Mouse (Mus musculus): ENCODE data around the gene Lrr1.
"Not testable (repeated sequence)": the region's sequence is repeated elsewhere in the genome, so short reads cannot be mapped to it uniquely, and the experiment has no call there.

Lrr1 gene

DNA sequence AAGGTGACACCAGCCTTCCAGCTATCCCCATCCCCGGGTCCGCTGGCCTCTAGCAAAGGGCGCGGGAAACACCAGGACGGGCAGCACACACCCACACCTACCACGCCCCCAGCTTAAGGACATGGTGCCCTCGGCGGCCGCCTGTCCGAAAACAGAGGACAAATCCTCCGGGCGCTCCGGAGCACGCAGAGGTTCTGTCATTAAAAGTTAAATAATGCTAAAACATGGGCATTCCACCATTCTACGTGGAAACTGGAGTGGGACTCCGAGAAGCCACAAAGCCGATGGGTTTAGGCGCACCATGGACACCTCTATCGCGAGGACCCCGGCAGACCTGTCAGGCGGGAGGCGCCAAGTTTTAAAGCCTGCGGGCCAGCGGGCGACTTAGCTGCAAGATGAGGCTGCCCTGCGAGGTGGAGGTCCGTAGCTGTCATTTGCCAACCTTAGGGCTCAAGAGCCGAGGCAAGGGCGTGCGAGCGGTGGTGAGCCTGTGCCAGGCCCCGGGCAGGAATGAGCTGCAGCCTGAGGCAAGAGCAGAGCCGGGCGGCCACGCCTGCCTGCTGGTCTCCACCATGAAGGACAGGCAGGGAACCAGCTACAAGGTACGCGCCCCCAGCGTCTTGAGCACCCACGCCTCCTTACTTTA is at the start of gene Lrr1:
Gene Lrr1 (plus strand): TSS at position 354 of the 646 bp plus-strand sequence.
- peak; percentile 86 for DNase-seq

DNA sequence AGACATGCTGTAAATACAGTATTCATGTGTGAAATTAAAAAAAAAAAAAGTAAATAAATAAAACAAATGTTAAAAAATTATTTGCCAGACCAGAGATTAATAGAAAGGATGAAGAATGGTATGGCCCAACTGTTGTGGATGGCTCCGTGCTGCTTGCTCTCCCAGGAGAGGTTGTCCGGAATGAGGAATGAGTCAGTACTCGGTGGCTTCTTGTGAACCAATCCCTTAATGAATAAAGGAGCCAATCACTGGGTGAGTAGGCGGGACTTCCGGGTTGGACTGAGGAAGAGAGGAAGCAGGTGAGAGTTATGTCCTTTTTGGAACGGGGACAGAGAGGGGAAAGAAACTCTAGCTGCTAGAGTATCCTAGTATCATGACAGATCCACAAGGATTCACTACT is 48.7 kb upstream of the Lrr1 start:
- DNase-seq: no peak

DNA sequence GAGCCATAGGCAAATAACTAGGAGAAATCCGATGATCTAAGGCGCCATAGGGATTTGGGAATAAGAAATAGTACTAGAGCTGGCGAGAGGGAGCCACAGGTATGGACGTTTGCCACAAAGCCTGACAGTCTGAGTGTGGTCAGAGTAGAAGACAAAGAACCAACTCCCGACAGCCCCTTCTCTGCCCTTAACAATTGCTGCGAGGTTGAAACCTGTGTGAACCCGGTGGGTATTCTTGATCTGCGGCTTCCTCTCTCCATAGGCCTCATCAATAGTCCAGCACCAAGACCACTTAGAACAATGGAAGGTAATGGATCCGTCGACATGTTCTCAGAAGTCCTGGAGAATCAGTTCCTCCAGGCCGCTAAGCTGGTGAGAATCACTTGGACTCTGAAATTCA is 45.8 kb upstream of the Lrr1 start:
- DNase-seq: no peak

DNA sequence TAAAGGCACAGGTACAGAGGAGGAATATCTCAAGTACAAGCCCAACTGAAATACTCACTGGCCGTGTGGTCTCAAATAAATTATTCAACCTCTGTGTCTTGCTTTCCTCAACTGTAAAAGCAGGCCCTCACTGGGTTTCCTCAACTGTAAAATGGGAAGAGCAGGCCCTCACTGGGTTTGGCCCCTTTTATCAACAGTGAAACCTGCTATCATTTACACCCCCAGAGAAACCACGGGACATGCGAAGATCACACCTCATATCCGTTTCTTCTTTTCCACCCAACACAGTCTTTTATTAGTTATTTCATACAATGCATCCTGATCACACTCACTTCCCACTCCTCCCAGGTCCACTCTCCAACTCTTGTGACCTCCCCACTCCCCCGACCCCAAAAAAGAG is 43.5 kb upstream of the Lrr1 start:
- DNase-seq: no peak

DNA sequence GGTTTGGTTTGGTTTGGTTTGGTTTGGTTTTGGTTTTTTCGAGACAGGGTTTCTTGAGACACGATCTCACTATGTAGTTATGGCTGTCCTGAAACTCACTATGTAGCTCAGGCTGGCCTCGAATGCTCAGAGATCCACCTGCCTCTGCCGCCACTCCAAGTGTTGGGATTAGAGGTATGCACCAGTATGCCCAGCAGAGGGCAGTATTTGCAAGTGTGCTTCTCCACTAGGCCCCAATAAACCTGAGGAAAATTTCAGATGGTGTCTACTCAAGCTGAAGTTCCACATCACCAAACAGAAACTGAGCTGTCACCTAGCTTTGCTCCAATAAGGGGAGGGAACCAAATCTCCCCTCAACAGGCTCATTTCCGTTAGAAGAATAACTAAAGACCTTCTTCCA is 41.4 kb upstream of the Lrr1 start:
- DNase-seq: peak; percentile 47

DNA sequence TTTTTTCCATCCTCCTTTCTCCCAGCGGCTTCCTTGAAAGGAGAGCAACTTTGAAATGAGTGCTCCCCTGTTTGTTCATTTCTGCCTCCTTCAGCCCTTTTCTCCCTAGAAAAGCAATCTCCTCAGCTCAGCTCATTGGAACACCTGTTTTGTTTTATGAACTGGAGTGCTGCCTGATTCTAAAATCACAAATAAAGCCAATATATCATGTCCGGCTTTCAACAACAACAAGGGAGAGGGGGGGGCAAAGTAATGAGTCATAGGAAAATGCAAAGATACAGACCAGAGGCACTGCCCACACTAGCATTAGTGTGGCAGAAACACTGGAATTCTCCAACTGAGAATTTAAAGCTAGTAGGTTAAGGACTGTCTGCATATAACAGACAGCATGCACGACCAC is 41.0 kb upstream of the Lrr1 start:
- no peak for DNase-seq

DNA sequence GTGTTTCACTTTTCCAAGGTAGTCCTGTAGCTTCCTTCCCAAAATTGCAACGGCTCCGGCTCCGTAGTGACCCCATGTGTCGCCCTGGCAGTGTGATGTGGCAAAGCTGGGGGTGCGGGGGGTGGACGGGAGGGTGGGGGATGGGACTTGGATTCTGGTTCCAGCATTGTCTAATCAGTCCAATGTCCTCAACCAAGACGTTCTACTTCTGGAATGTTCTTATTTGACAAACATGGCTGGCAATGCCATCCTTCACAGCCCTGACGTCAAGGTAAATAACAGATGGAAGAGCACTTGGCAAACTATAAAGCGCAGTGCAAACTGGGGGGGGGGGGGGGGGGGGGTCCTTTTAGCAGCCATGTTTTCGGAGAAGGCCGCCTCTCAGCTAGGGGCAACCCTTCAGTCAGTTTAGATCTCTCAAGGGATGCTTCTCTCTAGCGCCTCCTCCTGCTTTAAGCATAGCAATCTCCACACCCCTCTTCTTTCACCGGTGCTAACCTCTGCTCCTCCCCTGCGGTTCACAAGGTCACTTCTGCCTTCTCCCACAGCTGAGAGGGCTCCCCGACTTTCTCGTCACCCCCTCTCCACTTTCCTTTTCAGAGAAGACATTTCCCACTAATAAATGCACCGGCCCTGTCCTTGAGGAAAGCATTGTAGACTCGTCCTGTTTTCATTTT is 38.8 kb upstream of the Lrr1 start:
- DNase-seq: peak; percentile 10

DNA sequence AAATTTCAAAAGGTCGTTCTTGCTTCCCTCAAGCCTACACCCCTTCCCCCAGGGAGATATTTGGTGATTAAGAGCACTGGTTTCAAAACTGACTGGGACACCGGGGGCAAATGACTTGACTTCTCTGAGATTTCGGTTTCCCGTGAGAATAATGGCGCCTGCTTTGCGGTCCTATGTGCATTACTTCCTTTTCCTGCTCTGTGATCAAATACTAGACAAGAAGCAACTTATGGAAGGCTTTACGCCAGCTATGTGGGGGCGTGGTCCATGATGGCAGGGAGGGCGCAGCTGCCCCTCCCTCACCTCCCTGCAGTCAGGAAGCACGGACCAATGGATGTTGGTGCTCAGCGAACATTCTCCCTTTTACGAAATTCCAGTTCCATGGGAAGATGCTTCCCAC is 38.1 kb upstream of the Lrr1 start:
- no peak for DNase-seq

DNA sequence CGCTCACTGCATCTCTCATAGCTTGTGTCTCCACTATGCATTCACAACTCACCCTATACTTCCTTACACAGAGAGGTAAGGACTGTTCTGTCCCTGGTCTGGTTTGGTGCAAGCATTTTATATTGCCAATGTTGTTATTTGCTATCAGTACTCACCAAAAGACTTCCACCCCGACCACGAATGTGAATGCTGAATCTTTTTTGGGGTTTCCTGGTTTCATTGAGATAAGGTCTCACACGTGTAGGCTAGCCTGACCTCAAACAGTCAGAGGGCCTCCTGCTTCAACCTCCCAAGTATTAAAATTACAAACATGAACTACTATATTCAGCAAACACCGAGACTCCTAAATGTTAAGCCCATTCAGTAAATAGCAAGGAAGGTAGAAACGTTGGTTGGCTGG is 37.3 kb upstream of the Lrr1 start:
- DNase-seq: no peak

DNA sequence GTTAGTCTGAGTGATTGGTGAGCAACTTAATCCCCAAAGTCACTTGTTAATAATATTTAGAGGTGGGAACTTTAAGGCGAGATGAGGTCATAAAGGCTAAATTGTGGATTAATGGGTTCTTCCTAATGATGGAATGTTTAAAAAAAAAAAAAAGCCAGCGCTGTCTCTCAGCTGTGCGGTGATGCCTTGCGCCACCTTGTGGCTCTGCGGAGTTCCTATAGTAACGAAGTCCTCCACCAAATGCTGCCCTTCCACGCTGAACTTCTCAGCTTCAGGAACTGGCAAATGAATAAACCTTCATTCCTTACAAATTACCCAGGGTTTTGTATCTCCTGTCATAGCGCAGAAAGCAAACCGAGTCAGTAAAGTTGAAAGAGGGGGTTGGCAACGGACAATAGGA is 36.6 kb upstream of the Lrr1 start:
- DNase-seq: peak; percentile 41

DNA sequence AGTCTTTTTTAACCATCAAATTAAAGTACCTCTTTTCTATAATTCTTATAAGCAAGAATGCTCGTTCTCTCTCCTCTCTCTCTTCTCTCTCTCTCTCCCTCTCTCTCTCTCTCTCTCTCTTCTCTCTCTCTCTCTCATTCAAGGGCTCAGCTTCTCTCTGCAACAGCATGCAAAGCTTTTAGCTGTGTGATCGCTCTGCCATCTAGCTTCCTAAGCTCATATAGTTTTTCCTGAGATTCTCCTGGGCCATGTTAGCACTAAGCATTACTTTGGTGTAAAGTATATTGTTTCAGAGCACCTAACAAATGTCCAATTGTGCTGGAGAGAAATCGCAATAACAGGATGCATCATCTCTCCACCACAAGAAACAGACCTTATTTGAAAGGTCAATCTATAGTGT is 29.4 kb upstream of the Lrr1 start:
- DNase-seq: no peak

DNA sequence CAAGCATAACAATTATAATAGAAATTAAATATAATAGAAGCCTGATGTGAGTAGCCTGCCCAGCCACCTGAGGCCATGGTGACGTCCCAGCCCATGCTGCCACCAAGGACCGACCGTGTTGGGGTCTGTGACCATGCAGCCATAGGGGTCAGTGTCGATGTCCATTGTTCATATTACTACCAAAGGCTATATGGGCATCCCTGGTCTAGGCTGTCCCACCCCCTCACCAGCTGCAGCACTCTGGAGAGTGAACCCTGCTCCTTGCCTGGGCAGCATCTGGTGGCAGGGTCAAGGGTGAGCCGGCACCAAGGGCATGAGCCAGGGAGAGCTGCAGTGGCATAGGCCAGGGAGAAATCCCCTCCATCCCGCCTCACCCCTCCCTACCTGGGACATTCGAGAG is 28.8 kb upstream of the Lrr1 start:
- DNase-seq: no peak

DNA sequence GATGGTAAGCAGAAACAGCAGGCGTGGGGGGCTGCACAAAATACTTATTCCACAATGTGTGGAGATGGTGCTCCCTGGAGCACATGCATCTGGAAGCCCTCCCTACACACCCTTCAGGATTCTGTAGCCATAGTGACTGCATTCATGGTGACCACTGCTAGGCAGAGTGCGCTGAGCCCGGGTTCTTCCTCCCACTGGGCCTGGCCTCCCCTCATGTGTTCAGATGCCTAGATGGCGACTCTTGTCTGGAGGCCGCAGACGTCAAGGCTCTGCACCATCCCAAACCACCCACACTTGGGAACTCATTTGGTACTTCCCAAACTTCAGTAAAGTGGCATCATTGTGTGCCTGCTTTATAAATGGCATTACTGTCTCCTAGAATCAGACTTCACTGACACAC is 25.2 kb upstream of the Lrr1 start:
- DNase-seq: no peak

DNA sequence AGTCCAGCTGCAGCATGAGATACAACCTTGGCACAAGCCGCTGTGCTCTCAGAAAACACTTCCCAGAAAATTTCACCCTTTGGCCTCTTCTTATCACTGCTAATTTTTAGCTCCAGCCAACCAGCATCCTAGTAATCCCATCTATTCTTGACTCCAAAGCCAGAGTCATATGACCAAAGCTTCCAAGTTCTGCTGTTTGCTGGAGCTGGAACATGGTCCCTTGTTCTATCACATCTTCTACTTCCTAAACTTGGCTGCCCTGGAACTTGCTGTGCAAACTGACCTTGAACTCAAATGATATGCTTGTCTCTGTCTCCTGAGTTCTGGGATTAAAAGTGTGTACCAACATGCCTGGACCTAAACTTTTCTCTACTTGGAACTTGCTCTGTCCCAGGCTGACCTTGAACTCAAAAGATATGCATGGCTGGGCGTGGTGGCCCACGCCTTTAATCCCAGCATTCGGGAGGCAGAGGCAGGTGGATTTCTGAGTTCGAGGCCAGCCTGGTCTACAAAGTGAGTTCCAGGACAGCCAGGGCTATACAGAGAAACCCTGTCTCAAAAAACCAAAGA is 21.4 kb upstream of the Lrr1 start:
- no peak for DNase-seq

DNA sequence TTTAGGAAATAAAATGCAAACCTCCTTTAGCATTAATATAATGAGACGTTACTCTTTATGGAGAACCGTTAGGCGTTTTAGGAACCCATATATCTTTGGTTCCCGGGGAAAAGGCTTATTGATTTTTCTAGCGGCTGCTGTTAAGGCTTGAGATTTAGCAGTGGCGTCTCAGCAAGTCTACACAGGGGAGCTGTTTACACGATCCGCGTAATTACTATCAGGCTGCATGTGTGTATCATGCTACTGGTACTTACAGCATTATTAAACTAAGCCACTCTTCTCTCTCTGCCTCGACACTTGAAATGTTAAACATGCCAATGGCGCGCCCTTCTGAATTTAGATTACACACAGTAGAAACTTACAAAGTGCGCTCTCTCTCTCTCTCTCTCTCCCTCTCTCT is 18.6 kb upstream of the Lrr1 start:
- no peak for DNase-seq

DNA sequence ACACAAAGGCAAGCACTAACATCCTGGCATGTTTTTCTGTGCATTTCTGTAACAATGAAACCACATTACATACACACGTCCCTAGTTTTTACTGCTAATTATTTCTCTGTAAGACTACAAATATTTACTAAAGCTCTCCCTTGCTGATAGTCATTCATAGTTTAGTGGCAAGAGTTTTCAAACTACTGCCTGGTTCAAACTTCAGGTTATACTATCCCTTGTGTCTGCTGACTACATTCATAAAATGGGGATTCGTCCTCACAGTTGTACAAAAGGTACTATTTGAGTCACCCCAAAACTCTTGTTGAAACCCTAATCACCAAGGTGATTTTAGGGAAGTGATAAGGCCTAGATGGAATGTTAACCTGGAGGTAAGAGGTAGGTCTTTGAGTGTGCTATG is 12.7 kb upstream of the Lrr1 start:
- no peak for DNase-seq

DNA sequence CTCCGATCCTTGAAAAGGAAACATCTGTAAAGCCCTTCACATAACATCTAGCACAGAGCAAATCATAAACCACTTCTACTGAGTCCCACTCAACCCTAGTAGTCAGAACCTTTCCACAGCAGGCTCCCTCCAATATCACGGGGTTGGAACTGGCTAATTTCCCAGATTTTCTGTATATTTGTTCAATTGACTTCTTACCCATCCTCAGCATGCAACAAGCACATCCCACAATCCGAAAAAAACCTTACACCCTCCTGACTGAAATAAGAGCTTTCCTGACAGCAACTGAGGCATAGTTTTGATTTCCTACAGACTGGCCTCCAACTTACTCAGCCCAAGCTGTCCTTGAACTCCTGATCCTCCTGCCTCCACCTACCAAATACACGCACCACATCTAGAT is 12.2 kb upstream of the Lrr1 start:
- DNase-seq: no peak

DNA sequence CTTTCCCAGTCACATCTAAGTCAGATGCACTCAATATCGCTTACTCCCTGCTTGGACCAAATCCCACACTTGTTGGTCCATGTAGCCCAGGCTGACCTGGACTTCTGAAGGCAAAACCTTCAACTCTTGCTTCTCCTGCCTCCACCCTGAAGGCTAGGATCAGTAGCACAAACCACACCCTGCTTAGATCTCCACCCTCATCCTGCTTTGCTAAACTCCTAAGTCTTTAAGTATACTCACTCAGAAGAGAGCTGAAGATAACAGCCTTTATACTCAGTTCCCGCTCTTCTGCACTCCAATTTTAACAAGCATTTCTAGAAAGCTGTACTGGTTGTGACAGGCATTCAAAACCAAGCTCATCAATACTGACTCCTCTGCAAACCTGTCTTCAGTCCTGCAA is 11.5 kb upstream of the Lrr1 start:
- no peak for DNase-seq

DNA sequence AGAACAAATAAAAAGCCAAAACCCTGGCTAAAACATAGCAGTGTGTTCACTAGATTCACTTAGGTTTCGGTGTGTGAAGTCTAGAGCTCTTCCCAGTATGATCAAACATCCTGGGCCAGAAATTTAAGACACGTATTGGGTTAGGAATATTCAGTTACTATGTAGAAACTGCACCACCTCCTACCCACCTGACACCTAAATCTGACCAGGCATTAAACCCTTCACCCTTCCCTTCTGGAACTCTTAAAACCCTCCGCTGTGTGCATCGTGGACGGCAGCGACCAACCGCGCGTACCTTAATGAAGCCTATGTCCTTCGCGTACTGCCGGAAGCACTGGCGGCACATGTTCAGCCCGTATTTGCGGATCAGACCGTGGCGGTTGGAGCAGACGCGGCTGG is 10.2 kb upstream of the Lrr1 start:
- DNase-seq: no peak

DNA sequence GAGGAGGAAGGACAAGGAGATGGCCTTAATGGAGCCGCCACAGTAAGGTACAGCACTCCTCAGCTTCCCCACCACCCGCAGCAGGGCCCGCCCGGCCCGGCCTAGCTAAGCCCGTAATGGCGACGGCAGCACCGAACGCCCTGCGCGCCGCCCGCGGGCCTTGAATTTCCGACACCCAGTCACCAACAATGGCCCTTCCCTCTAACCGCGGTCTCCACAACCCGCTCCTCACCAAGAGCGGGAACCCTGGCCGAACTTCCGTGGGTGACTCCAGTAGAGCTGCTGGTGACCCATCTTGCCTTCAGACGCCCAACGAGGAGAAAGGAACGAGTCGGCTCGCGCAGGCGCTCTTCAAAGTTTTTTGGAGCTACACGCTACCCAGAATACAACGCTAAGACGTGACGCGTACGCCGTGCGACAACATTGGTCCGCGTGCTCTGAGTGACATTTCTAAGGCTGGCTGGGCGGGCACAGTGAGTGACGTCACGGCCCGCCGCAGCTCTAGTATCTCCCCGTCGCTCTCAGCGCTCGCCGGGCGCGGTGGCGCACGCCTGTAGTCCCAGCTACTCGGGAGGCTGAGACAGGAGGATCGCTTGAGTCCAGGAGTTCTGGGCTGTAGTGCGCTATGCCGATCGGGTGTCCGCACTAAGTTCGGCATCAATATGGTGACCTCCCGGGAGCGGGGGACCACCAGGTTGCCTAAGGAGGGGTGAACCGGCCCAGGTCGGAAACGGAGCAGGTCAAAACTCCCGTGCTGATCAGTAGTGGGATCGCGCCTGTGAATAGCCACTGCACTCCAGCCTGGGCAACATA is 9.6 kb upstream of the Lrr1 start, which contains the start of gene Rps29:
Gene Rps29 (minus strand): TSS at position 422 of the 813 bp plus-strand sequence.
- peak; percentile 96 for DNase-seq

DNA sequence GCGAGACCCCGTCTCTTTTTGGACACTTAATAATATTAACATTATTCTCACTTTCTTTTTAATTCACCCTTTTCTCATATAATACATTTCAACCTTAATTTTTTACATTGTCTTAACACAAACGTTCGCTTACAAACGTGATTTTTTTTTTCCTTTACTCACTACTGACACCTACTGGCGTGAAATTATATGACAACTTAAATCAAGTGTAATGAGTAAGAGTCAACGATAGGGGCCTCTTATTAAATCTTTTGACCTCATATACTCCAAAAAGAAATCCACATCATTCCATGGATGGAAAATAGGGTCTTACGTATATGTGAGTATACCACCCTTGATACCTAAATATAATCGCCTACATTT is 9.1 kb upstream of the Lrr1 start:
- DNase-seq: no peak

DNA sequence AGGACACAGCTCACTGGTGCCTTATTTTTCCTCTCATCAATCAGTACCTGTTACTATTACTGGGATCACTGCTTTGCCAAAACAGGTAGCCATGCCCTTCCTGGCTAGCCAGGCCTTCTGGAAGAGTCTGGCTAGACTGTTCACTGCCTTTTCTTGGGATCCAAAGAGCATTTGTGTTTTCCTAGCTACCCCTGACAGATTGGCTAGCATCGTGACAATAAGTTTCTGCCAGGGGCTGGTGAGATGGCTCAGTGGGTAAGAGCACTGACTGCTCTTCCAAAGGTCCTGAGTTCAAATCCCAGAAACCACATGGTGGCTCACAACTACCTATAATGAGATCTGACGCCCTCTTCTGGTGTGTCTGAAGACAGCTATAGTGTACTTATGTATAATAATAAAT is 7.9 kb upstream of the Lrr1 start:
- not testable (repeated sequence) for DNase-seq

DNA sequence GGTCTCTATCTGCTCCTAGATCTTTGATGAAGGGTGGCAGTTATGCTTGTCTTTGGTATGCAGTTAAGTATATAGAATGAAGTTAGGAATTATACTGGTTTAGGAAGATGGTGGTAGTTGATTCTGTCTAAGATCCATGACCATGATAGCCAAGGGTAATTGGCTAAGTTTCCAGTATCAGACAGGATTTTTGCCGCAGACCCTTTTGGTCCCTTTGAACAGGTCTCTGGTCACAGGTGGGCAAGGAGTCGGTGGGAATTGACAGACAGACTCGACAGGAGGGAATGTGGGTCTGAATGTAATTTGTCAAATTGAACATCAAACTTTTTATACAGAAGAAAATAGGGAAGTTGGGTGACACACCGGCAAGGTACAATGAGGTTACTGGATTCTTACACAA is 5.0 kb upstream of the Lrr1 start:
- not testable (repeated sequence) for DNase-seq

DNA sequence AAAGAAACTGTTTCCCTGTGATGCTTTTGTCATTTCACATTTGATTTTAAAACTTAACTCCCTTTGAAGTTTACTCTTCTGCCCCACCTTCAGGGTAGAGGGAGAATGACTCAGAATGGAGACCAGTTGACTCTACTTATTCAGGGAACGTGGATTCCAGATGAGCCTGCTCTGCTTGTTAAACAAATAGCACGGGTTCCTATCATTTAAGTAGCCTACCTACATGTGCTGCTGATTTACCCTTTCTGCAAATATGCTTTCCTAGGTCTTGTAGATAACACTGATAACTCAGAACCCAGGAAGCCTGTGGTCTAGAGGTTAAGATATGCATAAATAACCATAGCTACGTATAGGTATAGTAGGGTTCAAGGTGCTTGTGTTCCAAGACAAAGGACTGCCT is 3.7 kb upstream of the Lrr1 start:
- DNase-seq: no peak

Measured in thymus, postnatal 14 days (tissue).